Mouse (Mus musculus) Patski (cell line): ENCODE data around the gene Ypel2. TPM values are rescaled to one million over a fixed set of nuclear protein-coding genes. Genes with fewer than 3 reads are reported as not detected.

Experiments
- ATAC-seq: fragments of 100-300 bp; one replicate; pipeline ENCODE4 v1.8.0; 2021
- CTCF ChIA-PET: fragments of 350-600 bp; sonication (Branson Sonifier 250); formaldehyde crosslinking; loops from one replicate; lab custom pipeline; 2022; ENCODE audit warnings: inconsistent platforms; lab: Charles Lee
- POLR2A ChIA-PET: fragments of 350-600 bp; sonication (Branson Sonifier 250); formaldehyde crosslinking; loops from one replicate; lab custom pipeline; 2022; ENCODE audit warnings: antibody characterized with exemption, inconsistent platforms; lab: Charles Lee
- DNase-seq: peaks from one replicate; pipeline ENCODE4 v3.0.0-alpha.2; 2011; ENCODE audit warnings: low read depth, low spot score
- H3K27me3 ChIP-seq: fragments of 371-371 bp; one replicate; pipeline ENCODE4 v1.5.1; 2021
- CTCF ChIP-seq: fragments of 100-300 bp; IDR thresholded peaks from one replicate; pipeline ENCODE4 v1.5.1; 2021
- in situ Hi-C: fragments of 300-500 bp; cut with MboI; formaldehyde crosslinking; loops from 3 replicates; pipeline ENCODE4 v1.11.1; 2018; ENCODE audit warnings: low pct_unique_long_range_greater_than_20kb, mixed read lengths
- polyA plus RNA-seq: library from polyadenylated mRNA; unstranded; gene quantifications from one replicate; pipeline ENCODE4 v1.2.3, GENCODE M21; 2021

The Ypel2 gene
- polyA plus RNA-seq, 1 experiment from 2014 or later, result 31.7 TPM

GRCm38 (mm10) chr11:86941904-86942303 lies 51.6 kb downstream of the Ypel2 start:
- in situ Hi-C loops, result no loop called here
- ChIA-PET CTCF (no interaction called here), POLR2A (no interaction called here)
- no peak for ATAC-seq
- DNase-seq, result no peak
- TF ChIP-seq CTCF, result no peak
- no peaks in the 10 kb centered on the region for H3K27me3 ChIP-seq

GRCm38 (mm10) chr11:86939503-86939902 lies 54.0 kb downstream of the Ypel2 start:
- ATAC-seq (no peak), DNase-seq (no peak)
- no peaks in the 10 kb centered on the region for H3K27me3 ChIP-seq
- ChIA-PET POLR2A (no interaction called here), CTCF (interaction anchor here (0.9 to 1.3 kb wide), 3 partner anchors 15 to 56 kb away, joined by 3 to 4 read pairs (median 3); no protein-coding TSS in a partner anchor)
- in situ Hi-C loops, result no loop called here
- no peak for TF ChIP-seq CTCF

- in situ Hi-C loops, result no loop called here
- no peaks in the 10 kb centered on the region for H3K27me3 ChIP-seq
- TF ChIP-seq CTCF, result no peak
- no peak for ATAC-seq
- no peak for DNase-seq
- ChIA-PET CTCF (interaction anchor here (0.7 to 1.0 kb wide), 4 partner anchors 14 to 44 kb away, joined by 3 read pairs; no protein-coding TSS in a partner anchor), POLR2A (no interaction called here)
Observed at GRCm38 (mm10) chr11:86938551-86938950, 55.0 kb downstream of the Ypel2 start.

- no peak for TF ChIP-seq CTCF
- no peaks in the 10 kb centered on the region for H3K27me3 ChIP-seq
- DNase-seq, result no peak
- CTCF ChIA-PET, result interaction anchor here (0.7 to 1.4 kb wide), 3 partner anchors 42 to 58 kb away, joined by 3 to 4 read pairs (median 3); no protein-coding TSS in a partner anchor
- POLR2A ChIA-PET, result no interaction called here
- ATAC-seq, result no peak
- in situ Hi-C loops, result no loop called here
Observed at GRCm38 (mm10) chr11:86938108-86938507, 55.4 kb downstream of the Ypel2 start.

- DNase-seq (no peak), ATAC-seq (no peak)
- no peak for TF ChIP-seq CTCF
- no peaks in the 10 kb centered on the region for H3K27me3 ChIP-seq
- ChIA-PET CTCF (interaction anchor here (1.4 kb wide), 1 partner anchor 59 kb away, joined by 4 read pairs; no protein-coding TSS in a partner anchor), POLR2A (interaction anchor here (1.3 kb wide), 1 partner anchor 42 kb away, joined by 3 read pairs; no protein-coding TSS in a partner anchor)
- in situ Hi-C loops, result no loop called here
Observed at GRCm38 (mm10) chr11:86936938-86937337, 56.6 kb downstream of the Ypel2 start.

- POLR2A ChIA-PET, result no interaction called here
- in situ Hi-C loops, result no loop called here
- no peak for TF ChIP-seq CTCF
- no peaks in the 10 kb centered on the region for H3K27me3 ChIP-seq
- CTCF ChIA-PET, result no interaction called here
- ATAC-seq (no peak), DNase-seq (no peak)
Observed at GRCm38 (mm10) chr11:86934895-86935294, 58.6 kb downstream of the Ypel2 start.

DNA sequence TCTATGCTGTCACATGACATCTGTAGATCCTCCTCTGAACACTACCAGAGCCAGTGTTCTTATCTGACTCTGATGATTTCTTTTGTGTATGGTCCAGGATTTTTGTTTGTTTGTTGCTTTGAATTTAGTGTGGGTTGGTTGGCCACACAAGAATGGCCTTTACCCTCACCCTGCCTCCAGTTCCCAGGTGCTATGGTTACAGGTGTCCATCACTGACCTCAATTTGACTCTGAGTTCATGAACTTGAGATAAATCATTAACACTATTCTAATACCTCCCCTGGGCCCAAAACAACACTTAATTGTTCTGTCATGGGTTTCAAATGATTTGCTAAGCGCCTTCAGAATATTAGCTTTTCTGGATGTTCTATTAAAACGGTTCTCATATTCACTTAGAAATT lies 61.3 kb downstream of the Ypel2 start:
- TF ChIP-seq CTCF, result no peak
- in situ Hi-C loops, result no loop called here
- no peak for ATAC-seq
- POLR2A ChIA-PET, result interaction anchor here (1.0 to 2.4 kb wide), 3 partner anchors 11 to 28 kb away, joined by 3 to 6 read pairs (median 4); no protein-coding TSS in a partner anchor
- no peak for DNase-seq
- CTCF ChIA-PET, result no interaction called here
- H3K27me3 ChIP-seq, result no peaks in the 10 kb centered on the region

GRCm38 (mm10) chr11:86930636-86931180 lies 62.8 kb downstream of the Ypel2 start:
- no peak for ATAC-seq
- in situ Hi-C loops, result no loop called here
- no peaks in the 10 kb centered on the region for H3K27me3 ChIP-seq
- ChIA-PET POLR2A (interaction anchor here (2.4 kb wide), 1 partner anchor 10 kb away, joined by 6 read pairs; no protein-coding TSS in a partner anchor), CTCF (interaction anchor here (1.2 kb wide), 1 partner anchor 10 kb away, joined by 3 read pairs; no protein-coding TSS in a partner anchor)
- no peak for TF ChIP-seq CTCF
- no peak for DNase-seq

- no peak for TF ChIP-seq CTCF
- in situ Hi-C loops, result no loop called here
- DNase-seq, result no peak
- no peak for ATAC-seq
- H3K27me3 ChIP-seq, result no peaks in the 10 kb centered on the region
- ChIA-PET POLR2A (no interaction called here), CTCF (interaction anchor here (1.2 kb wide), 1 partner anchor 11 kb away, joined by 3 read pairs; no protein-coding TSS in a partner anchor)
Observed at GRCm38 (mm10) chr11:86929985-86930384, 63.5 kb downstream of the Ypel2 start.

DNA sequence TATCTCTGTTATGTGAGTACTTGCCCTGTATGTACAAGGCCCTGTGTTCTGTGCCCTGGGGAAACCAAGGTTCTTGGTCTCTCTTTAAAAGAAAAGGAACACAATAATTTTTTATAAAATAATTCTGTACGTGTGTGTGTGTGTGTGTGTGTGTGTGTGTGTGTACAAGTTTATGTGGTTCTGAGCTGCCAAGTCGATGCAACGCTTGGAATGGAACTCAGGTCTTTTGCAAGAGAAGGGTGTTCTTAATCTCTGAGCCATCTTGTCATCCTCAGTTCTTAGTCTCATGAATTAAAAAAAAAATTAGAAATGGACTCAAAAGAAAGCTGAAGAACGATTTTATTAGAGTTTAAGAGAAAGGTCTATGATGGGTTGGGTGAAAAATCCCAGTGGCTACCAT lies 64.0 kb downstream of the Ypel2 start:
- H3K27me3 ChIP-seq, result no peaks in the 10 kb centered on the region
- ChIA-PET CTCF (no interaction called here), POLR2A (no interaction called here)
- ATAC-seq, result no peak
- DNase-seq, result no peak
- in situ Hi-C loops, result no loop called here
- no peak for TF ChIP-seq CTCF

- TF ChIP-seq CTCF, result no peak
- POLR2A ChIA-PET, result no interaction called here
Observed at GRCm38 (mm10) chr11:86925085-86925638, 68.3 kb downstream of the Ypel2 start.

More at GRCm38 (mm10) chr11:86925085-86925638, 68.3 kb downstream of the Ypel2 start:
- CTCF ChIA-PET, result interaction anchor here (0.8 to 1.5 kb wide), 3 partner anchors 14 to 31 kb away, joined by 3 read pairs; no protein-coding TSS in a partner anchor
- in situ Hi-C loops, result no loop called here
- DNase-seq (no peak), ATAC-seq (no peak)
- no peaks in the 10 kb centered on the region for H3K27me3 ChIP-seq
